Mouse (Mus musculus): ENCODE measurements around the gene Olfr823. TPM values are rescaled to one million over a fixed set of nuclear protein-coding genes. Genes with fewer than 3 reads are reported as not detected.
"Not testable (repeated sequence)": the region's sequence is repeated elsewhere in the genome, so short reads cannot be mapped to it uniquely, and the experiment has no call there.

Olfr823 gene
- not detected in 2 replicates for total RNA-seq (2017)

DNA sequence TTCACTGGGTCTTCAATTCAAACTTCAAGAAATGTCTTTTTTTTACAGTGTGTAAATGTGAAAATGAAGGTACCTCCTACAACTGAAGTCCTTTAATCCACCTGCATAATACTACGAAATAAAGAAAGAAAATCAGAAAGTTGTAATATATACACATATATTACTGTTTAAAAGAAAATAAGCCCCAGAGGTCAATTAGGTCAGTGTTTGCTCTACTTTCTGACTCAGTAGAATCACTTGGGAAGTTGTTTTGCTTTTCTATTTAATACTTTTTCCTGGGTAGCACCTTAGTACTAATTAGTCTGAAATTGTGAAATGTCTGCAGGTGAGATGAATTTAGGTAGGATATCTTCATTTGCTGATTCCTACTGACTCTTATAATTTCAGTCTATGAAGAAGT lies at the start of gene Olfr823:
Olfr823 (minus strand) TSS at position 101 of the 400 bp plus-strand sequence.
- ATAC-seq (replicated peaks; ENCODE audit: low read depth, poor library complexity, severe bottlenecking), result not testable (repeated sequence)

DNA sequence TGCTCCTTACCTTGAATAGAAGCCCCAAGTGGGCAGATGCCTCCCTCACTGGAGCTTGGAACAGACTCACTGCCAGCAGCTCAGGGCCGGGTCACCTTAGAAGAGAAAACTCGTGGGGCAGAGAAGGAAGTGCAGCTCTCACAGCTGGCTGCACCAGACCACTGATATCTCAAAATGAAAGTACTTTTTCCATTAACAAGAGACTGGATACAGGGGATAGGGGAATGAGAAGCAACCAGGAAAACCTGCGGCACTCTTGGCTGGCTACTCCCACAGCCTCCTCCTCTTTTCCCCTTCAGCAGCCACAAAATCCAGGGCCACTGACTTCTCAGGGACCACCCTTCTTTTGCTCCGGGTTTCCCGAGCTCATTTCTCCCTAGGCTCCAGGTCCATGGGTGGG lies 28.9 kb upstream of the Olfr823 start:
- no peak for ATAC-seq (replicated peaks; ENCODE audit: low read depth, poor library complexity, severe bottlenecking)

DNA sequence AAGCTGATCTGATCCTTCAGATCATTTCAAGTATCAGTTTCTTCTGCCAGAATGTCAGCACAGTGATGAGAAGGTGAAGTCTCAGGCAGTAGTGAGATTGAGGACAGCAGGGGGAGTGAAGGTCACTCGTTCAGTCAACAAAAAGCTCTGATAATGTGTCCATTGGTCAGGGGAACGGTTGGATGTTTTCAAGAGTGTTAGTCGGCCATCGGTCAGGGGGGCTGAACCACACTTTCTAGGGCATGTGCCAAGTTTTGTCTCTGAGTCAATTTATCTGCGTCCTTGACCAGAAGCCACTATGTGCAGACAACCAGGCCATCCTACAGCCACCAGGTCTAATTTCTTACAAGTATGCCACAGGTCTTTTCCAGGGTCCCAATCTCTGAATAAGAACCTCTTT lies 27.3 kb upstream of the Olfr823 start:
- not testable (repeated sequence) for ATAC-seq (replicated peaks; ENCODE audit: low read depth, poor library complexity, severe bottlenecking)

DNA sequence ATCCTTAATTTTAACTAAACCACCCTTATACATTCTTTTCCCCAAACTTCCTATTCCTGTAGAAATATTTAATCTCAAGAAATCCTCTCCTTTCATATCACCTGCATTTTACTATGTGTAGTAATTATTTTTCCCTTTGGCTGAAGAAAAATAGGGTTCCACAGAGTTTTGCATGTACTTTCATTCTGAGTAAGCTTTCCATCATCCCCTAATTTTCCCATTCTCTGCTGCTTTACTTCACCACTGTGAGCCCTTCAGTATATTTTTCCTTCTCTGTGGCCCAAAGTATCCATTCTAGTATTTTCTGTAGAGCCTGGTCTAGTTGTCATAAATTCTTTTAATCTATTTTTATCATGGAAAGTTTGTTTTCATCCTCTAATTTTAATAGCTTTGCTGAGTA lies 19.6 kb upstream of the Olfr823 start:
- no peak for ATAC-seq (replicated peaks; ENCODE audit: low read depth, poor library complexity, severe bottlenecking)

DNA sequence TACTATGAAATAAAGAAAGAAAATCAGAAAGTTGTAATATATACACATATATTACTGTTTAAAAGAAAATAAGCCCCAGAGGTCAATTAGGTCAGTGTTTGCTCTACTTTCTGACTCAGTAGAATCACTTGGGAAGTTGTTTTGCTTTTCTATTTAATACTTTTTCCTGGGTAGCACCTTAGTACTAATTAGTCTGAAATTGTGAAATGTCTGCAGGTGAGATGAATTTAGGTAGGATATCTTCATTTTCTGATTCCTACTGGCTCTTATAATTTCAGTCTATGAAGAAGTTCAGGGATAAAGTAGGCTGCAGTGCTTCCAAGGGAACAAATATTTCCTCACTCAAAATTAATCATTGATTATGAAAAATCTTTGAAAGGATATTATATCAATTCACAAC lies 14.7 kb upstream of the Olfr823 start, which contains the start of gene Olfr824:
Olfr824 (minus strand) TSS at position 101 of the 400 bp plus-strand sequence.
- ATAC-seq (replicated peaks; ENCODE audit: low read depth, poor library complexity, severe bottlenecking), result not testable (repeated sequence)

DNA sequence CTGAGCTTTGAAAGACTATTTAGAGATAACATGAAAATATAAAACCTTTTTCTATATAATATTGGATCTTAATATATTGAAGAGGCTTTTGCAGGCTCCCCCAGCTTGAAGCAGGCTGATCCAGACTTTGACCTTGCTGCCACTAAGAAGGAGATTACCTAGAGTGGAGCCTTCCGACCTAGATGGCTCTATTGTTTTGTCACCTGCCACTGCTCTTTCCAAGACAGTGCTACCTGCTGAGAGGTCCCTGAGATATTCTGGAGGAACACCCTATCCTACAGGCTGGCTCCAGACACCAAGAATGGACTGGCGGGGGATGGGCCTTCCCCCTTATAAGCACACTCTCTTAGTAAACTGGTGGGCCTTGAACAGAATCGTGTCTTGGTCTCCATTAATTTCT lies 862 bp upstream of the Olfr823 start:
- ATAC-seq (replicated peaks; ENCODE audit: low read depth, poor library complexity, severe bottlenecking), result not testable (repeated sequence)

DNA sequence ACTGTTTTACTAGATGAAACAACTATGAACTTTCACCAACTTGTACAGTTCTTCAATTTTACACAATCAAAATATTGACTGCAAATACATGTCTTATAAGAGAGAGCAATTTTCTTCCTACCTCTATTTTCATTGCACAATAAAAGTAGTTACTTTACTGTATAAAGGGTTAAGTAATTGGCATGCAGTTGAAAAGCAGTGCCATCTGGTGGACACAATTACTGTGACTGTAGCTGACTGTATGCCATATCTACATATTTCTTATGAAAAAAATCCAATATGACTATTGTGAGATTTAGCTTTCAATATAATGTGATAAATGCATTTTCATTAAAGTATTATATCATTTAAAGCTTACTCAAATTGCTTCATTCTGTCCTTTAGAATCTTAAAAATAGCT lies 19.1 kb downstream of the Olfr823 start:
- ATAC-seq (replicated peaks; ENCODE audit: low read depth, poor library complexity, severe bottlenecking), result peak; percentile 70; the same call in 1 of the 2 replicates

DNA sequence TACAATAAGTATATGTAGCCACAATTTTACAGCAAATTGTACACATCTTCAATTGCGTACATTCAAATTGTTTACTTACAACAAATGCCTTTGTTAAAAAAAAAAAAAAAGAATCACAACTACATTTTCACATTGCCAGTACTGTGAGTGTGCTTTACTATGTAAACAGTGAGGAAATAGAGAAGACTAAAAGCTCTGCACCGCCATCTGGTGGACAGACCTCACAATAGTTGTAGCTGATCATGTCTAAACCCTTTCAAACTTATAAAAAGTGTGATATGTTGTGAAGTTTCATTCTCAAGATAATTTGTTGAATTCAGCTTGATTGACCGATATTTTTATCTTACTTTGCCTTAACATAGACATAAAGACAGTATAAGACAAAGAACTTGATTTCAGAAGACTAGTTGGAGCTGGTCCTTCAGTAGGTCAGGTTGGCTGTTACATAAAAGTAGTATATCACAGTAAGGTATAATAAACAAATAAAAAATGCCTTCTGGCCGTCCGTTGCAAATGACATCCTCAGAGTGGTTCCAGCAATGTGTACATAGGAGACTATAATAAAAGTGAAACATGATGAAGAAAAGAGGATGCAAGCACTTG lies 22.2 kb downstream of the Olfr823 start:
- peak; percentile 96 for ATAC-seq (replicated peaks; ENCODE audit: low read depth, poor library complexity, severe bottlenecking)

DNA sequence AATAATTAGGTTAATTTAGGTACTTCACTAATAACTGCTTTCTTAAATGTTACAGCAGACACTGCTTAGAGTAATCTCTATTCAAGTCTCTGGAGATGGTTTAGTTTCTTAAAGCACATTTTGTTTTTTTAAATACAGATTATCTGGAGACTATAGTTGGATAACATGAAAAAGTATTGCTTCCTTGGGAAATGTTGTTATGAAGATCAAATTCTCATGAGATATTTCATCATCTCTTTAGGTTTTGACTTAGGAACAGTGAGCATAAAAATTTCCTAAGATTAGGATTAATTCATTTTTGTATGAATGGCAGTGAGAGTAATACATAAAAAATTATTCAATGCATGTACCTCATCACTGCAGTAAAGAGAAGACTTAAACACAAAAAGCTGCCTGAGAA lies 44.3 kb downstream of the Olfr823 start, which contains the start of gene Olfr822:
Olfr822 (plus strand) TSS at position 301 of the 400 bp plus-strand sequence.
- no peak for ATAC-seq (replicated peaks; ENCODE audit: low read depth, poor library complexity, severe bottlenecking)

Other genes starting within 250 kb of the Olfr823 start
- not detected in 2 replicates for gene Olfr814, start 235.5 kb downstream of the Olfr823 start, total RNA-seq (2017)
- not detected in 2 replicates for gene Olfr815, start 209.5 kb downstream of the Olfr823 start, total RNA-seq (2017)
- not detected in 2 replicates for gene Olfr816, start 199.8 kb downstream of the Olfr823 start, total RNA-seq (2017)
- gene Olfr818, start 166.3 kb downstream of the Olfr823 start, total RNA-seq (2017), result not detected in 2 replicates
- not detected in 2 replicates for gene Olfr819, start 148.1 kb downstream of the Olfr823 start, total RNA-seq (2017)
- gene Olfr247, start 139.2 kb downstream of the Olfr823 start, total RNA-seq (2017), result not detected in 2 replicates
- not detected in 2 replicates for gene Gm10310, start 130.3 kb downstream of the Olfr823 start, total RNA-seq (2017)
- not detected in 2 replicates for gene Olfr820, start 102.8 kb downstream of the Olfr823 start, total RNA-seq (2017)
- not detected in 2 replicates for gene Olfr821, start 85.0 kb downstream of the Olfr823 start, total RNA-seq (2017)
- gene Olfr822, start 44.2 kb downstream of the Olfr823 start, total RNA-seq (2017), result not detected in 2 replicates
- not detected in 2 replicates for gene Olfr824, start 14.6 kb upstream of the Olfr823 start, total RNA-seq (2017)
- not detected in 2 replicates for gene Olfr825, start 51.4 kb upstream of the Olfr823 start, total RNA-seq (2017)
- not detected in 2 replicates for gene Olfr826, start 68.8 kb upstream of the Olfr823 start, total RNA-seq (2017)
- gene Olfr827, start 99.0 kb upstream of the Olfr823 start, total RNA-seq (2017), result not detected in 2 replicates
- gene Neurod4, start 164.9 kb upstream of the Olfr823 start, total RNA-seq (2017), result not detected in 2 replicates
- 85.8 and 126 TPM in 2 replicates for gene Tespa1, start 207.5 kb upstream of the Olfr823 start, total RNA-seq (2017)